Mouse (Mus musculus): Measurements from ENCODE around the gene Itgb6.

- TF ChIP-seq CTCF (IDR thresholded peaks at IDR 0.05; ENCODE audit: low read depth), result no peak
- no peak for TF ChIP-seq EP300 (IDR thresholded peaks at IDR 0.05; ENCODE audit: low read depth)
Observed at GRCm38 (mm10) chr2:60636910-60637761, 85.3 kb downstream of the Itgb6 start.
